Mouse (Mus musculus) stomach, embryonic 14.5 days (tissue): ENCODE results near the gene D2hgdh. TPM values are rescaled to one million over a fixed set of nuclear protein-coding genes. Genes with fewer than 3 reads are reported as not detected.
"Not testable (repeated sequence)": the region's sequence is repeated elsewhere in the genome, so short reads cannot be mapped to it uniquely, and the experiment has no call there.

Experiments used
- ATAC-seq: fragments of 200-750 bp; cut with Nextera tagmentation; 2 replicates; pipeline ENCODE4 v1.8.0; 2017; ENCODE audit warnings: low read depth, moderate TSS enrichment; ENCODE audit not compliant: insufficient number of reproducible peaks, insufficient read depth, low FRiP score
- H3K27ac ChIP-seq: fragments of 300-500 bp; sonication (generic); 2 replicates; pipeline ENCODE4 v1.5.1; 2014; ENCODE audit warnings: mild to moderate bottlenecking, low read length, moderate library complexity, mixed read lengths
- H3K27me3 ChIP-seq: fragments of 300-500 bp; sonication (generic); 2 replicates; pipeline ENCODE4 v1.6.1; 2014; ENCODE audit warnings: low read length, control low read depth, mixed read lengths; ENCODE audit not compliant: control insufficient read depth, insufficient read depth
- H3K36me3 ChIP-seq: fragments of 300-500 bp; sonication (generic); 2 replicates; pipeline ENCODE4 v1.6.1; 2014; ENCODE audit warnings: mild to moderate bottlenecking, control low read depth, low read length, moderate library complexity, mixed read lengths; ENCODE audit not compliant: control insufficient read depth, insufficient read depth
- H3K4me1 ChIP-seq: fragments of 300-500 bp; sonication (generic); 2 replicates; pipeline ENCODE4 v1.6.1; 2014; ENCODE audit warnings: low read length, control low read depth, mixed read lengths; ENCODE audit not compliant: control insufficient read depth, insufficient read depth
- H3K4me2 ChIP-seq: fragments of 300-500 bp; sonication (generic); replicated peaks from 2 replicates; pipeline ENCODE4 v1.6.1; 2014; ENCODE audit warnings: low read depth, low read length, control low read depth
- H3K4me3 ChIP-seq: fragments of 300-500 bp; sonication (generic); 2 replicates; pipeline ENCODE4 v1.5.1; 2014; ENCODE audit warnings: low read depth, low read length, control low read depth
- H3K9ac ChIP-seq: fragments of 300-500 bp; sonication (generic); replicated peaks from 2 replicates; pipeline ENCODE4 v1.6.1; 2014; ENCODE audit warnings: low read depth, mild to moderate bottlenecking, control low read depth, low read length, moderate library complexity, mixed read lengths
- H3K9me3 ChIP-seq: fragments of 300-500 bp; sonication (generic); 2 replicates; pipeline ENCODE4 v1.6.1; 2016; ENCODE audit warnings: low read depth, low read length, control low read depth; ENCODE audit not compliant: control insufficient read depth
- WGBS: fragments of 180-500 bp; shearing (Covaris S2); extraction: QIAGEN DNeasy Blood & Tissue Kit; methylation state at CpG from one replicate; pipeline ENCODE4 v1.1.7; 2014; 5-methylcytosine and 5-hydroxymethylcytosine counted together
- polyA plus RNA-seq: library from polyadenylated mRNA; unstranded; fragments of >200 nt; fragmentation: Nextera tagmentation; extraction: Ambion mirVana; gene quantifications from 2 replicates; pipeline ENCODE4 v1.2.1, GENCODE M21; 2014

The D2hgdh gene
- polyA plus RNA-seq, 1 experiment from 2014 or later = 16.0 TPM

GRCm38 (mm10) chr1:93823796-93824495 is 763 bp upstream of the D2hgdh start:
- H3K9ac ChIP-seq = no peak overlapping the region

GRCm38 (mm10) chr1:93825105-93825674 is 481 bp downstream of the D2hgdh start:
- WGBS = under 1% methylated on average over 30 of the region's 30 CpGs
- Histone ChIP-seq H3K9me3 (no peaks in the 10 kb centered on the region), H3K4me1 (0 out of 2 replicates have a peak, but pooled peaks cover 3% of the 10 kb centered on the region), H3K4me3 (peak overlapping the region; percentile 46), H3K27ac (peak overlapping the region; percentile 90), H3K27me3 (no peaks in the 10 kb centered on the region), H3K4me2 (peak overlapping the region; percentile 76), H3K36me3 (peaks cover 14% of the 10 kb centered on the region), H3K9ac (peak overlapping the region; percentile 46)
- peak; percentile 97 for ATAC-seq

More at GRCm38 (mm10) chr1:93823796-93824495, 763 bp upstream of the D2hgdh start:
- Histone ChIP-seq H3K27me3 (no peaks in the 10 kb centered on the region), H3K4me2 (no peak overlapping the region; the same call in 1 of the 2 replicates), H3K9me3 (no peaks in the 10 kb centered on the region), H3K27ac (no peak overlapping the region), H3K4me3 (no peak overlapping the region), H3K36me3 (peaks cover 22% of the 10 kb centered on the region), H3K4me1 (0 out of 2 replicates have a peak, but pooled peaks cover 3% of the 10 kb centered on the region)
- no peak for ATAC-seq
- WGBS = 81% methylated on average over 3 of the region's 3 CpGs

- Histone ChIP-seq H3K36me3 (peaks cover 7% of the 10 kb centered on the region), H3K27ac (peak overlapping the region; percentile 90), H3K4me1 (0 out of 2 replicates have a peak, but pooled peaks cover 3% of the 10 kb centered on the region), H3K4me2 (peak overlapping the region; percentile 76), H3K27me3 (no peaks in the 10 kb centered on the region), H3K9ac (peak overlapping the region; percentile 46), H3K4me3 (peak overlapping the region; percentile 46), H3K9me3 (no peaks in the 10 kb centered on the region)
- no peak for ATAC-seq
- WGBS = 41% methylated on average over 27 of the region's 27 CpGs
Measured at GRCm38 (mm10) chr1:93825771-93826539, 1.2 kb downstream of the D2hgdh start.

DNA sequence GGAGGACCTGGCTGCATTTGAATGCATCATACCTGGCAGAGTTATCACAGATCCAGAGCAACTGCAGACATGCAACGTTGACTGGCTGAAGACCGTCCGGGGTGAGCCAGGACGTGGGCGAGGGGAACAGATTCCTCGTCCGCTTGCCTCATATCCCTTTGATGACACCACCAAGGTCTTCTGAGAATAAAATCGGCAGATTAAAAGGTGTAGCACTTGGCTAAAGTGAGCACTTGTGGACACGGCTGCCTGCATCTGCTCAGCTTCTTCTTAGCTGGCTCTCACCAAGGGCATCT is 1.8 kb downstream of the D2hgdh start:
- WGBS = 95% methylated on average over 9 of the region's 9 CpGs
- no peaks in the 10 kb centered on the region for H3K27me3 ChIP-seq
- H3K9ac ChIP-seq = no peak overlapping the region
- H3K27ac ChIP-seq = no peak overlapping the region
- H3K4me3 ChIP-seq = no peak overlapping the region
- H3K4me1 ChIP-seq = 0 out of 2 replicates have a peak, but pooled peaks cover 3% of the 10 kb centered on the region
- H3K36me3 ChIP-seq = peaks cover 1% of the 10 kb centered on the region; the same call in 1 of the 2 replicates
- ATAC-seq = no peak
- H3K9me3 ChIP-seq = no peaks in the 10 kb centered on the region
- H3K4me2 ChIP-seq = peak overlapping the region; percentile 76; the same call in 1 of the 2 replicates

- not testable (repeated sequence) for H3K27me3 ChIP-seq, H3K9ac ChIP-seq, H3K4me3 ChIP-seq, H3K27ac ChIP-seq, H3K4me1 ChIP-seq, ATAC-seq, H3K4me2 ChIP-seq, H3K36me3 ChIP-seq, H3K9me3 ChIP-seq
- WGBS = 97% methylated on average over 2 of the region's 4 CpGs
Measured at GRCm38 (mm10) chr1:93832754-93833360, 8.1 kb downstream of the D2hgdh start.

DNA sequence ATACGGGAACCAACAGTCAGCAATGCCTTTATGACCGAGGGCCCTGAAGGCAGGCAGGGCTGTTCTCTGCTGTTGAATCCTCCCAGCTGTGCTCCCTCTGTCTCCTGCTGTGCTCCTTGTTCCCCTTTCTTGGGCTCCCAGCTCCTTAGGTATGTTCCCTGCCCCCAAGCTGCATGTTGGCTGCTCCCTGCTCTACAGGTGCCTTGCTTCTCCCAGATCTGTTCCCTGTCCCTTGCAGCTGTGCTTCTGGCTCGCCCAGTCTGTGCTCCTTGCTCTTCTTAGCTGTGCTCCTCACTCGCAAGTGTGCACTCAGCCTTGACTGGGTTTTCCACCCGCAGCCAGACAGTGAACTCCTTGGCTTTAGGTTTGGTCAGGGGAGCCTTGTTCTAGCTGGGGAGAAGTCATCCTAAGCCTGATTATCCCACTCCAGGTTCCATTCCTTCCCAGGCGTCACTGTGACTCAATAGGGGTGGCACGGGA is 10.0 kb downstream of the D2hgdh start:
- no peak for ATAC-seq
- H3K9me3 ChIP-seq = no peaks in the 10 kb centered on the region
- H3K27ac ChIP-seq = no peak overlapping the region
- no peak overlapping the region for H3K4me2 ChIP-seq
- no peaks in the 10 kb centered on the region for H3K27me3 ChIP-seq
- H3K36me3 ChIP-seq = peaks cover 6% of the 10 kb centered on the region
- no peak overlapping the region for H3K9ac ChIP-seq
- no peak overlapping the region for H3K4me3 ChIP-seq
- no peaks in the 10 kb centered on the region for H3K4me1 ChIP-seq
- WGBS = 87% methylated on average over 7 of the region's 7 CpGs

- no peak for ATAC-seq
- H3K4me2 ChIP-seq = no peak overlapping the region
- H3K9ac ChIP-seq = no peak overlapping the region
- H3K27me3 ChIP-seq = no peaks in the 10 kb centered on the region
- no peaks in the 10 kb centered on the region for H3K4me1 ChIP-seq
- no peaks in the 10 kb centered on the region for H3K9me3 ChIP-seq
- 91% methylated on average over 4 of the region's 4 CpGs for WGBS
- no peak overlapping the region for H3K27ac ChIP-seq
- no peak overlapping the region for H3K4me3 ChIP-seq
- peaks cover 6% of the 10 kb centered on the region for H3K36me3 ChIP-seq
Measured at GRCm38 (mm10) chr1:93835211-93835610, 10.5 kb downstream of the D2hgdh start.

DNA sequence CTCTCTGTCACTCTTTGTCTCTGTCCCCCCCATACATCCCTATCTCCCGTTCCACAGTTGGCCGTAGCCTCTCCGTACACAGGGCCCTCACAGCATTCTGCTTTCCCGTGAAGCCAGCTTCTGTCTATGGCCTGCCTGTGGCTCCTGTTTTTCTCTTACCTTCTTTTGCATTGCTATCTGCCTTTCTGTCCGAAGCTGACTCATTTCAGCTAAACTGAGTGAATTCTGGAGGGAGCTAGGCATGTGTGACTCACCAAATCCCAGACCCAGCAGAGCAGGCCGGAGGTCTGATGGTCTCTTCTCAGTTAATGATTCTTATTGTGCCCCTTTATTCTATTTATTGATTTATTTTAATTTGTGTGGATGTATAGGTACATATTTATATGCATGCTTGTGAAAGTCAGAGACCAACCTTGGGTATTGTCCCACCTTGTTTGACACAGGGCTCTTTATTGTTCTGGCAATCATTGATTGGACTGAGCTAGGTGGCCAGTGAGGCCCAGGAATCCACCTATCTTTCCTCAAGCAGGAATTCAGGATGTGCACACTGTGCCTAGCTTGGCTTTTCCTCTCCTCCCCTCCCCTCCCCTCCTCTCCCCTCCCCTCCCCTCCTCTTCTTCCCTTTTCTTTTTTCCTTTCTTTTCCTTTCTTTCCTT is 11.3 kb downstream of the D2hgdh start:
- Histone ChIP-seq H3K4me3 (no peak overlapping the region), H3K9ac (no peak overlapping the region), H3K27me3 (no peaks in the 10 kb centered on the region), H3K4me1 (no peaks in the 10 kb centered on the region), H3K4me2 (no peak overlapping the region), H3K36me3 (peaks cover 6% of the 10 kb centered on the region), H3K27ac (no peak overlapping the region), H3K9me3 (no peaks in the 10 kb centered on the region)
- WGBS = 88% methylated on average over 6 of the region's 6 CpGs
- no peak for ATAC-seq
